Mouse (Mus musculus) gastrocnemius, adult 8-10 months (tissue): Measurements from ENCODE around the gene Psmb2. TPM values are rescaled to one million over a fixed set of nuclear protein-coding genes. Genes with fewer than 3 reads are reported as not detected.

Source experiments
- DNase-seq, 2 experiments: peaks; one replicate each; pipeline ENCODE4 v3.0.0; 2022; ENCODE audit warnings: low spot score in 2 of 2
- total RNA-seq, 4 experiments: library from RNA; stranded (reverse); gene quantifications; 2 replicates each; pipeline ENCODE4 v1.2.4; 2022

Gene Psmb2
- total RNA-seq, result 10 to 100 TPM; 71.8 to 91.6 (median 87.9) TPM

- DNase-seq, result peak; percentile 94
These were observed at the start of gene Psmb2 for GRCm38 (mm10) chr4:126677054-126678003. Gene Psmb2 (plus strand): TSS chr4:126677630.

GRCm38 (mm10) chr4:126631922-126632321 lies 45.5 kb upstream of the Psmb2 start:
- DNase-seq, result no peak

GRCm38 (mm10) chr4:126632668-126633067 lies 44.8 kb upstream of the Psmb2 start:
- no peak for DNase-seq

GRCm38 (mm10) chr4:126636330-126636729 lies 41.1 kb upstream of the Psmb2 start:
- no peak for DNase-seq

- DNase-seq, result no peak
These were observed 40.0 kb upstream of the Psmb2 start for GRCm38 (mm10) chr4:126637446-126637845.

- DNase-seq, result peak in 1 of 2 experiments; percentile 11
These were observed 38.1 kb upstream of the Psmb2 start for GRCm38 (mm10) chr4:126639339-126639738.

GRCm38 (mm10) chr4:126641901-126642300 lies 35.5 kb upstream of the Psmb2 start:
- no peak for DNase-seq

- no peak for DNase-seq
These were observed 33.6 kb upstream of the Psmb2 start for GRCm38 (mm10) chr4:126643815-126644214.

- no peak for DNase-seq
These were observed 33.0 kb upstream of the Psmb2 start for GRCm38 (mm10) chr4:126644333-126644963.

GRCm38 (mm10) chr4:126647996-126648910 lies 29.2 kb upstream of the Psmb2 start:
- DNase-seq, result no peak

GRCm38 (mm10) chr4:126653148-126653547 lies 24.3 kb upstream of the Psmb2 start:
- DNase-seq, result no peak

- DNase-seq, result no peak
These were observed 22.1 kb upstream of the Psmb2 start for GRCm38 (mm10) chr4:126655356-126655755.

GRCm38 (mm10) chr4:126661249-126661648 lies 16.2 kb upstream of the Psmb2 start:
- DNase-seq, result no peak

- DNase-seq, result no peak
These were observed 10.4 kb upstream of the Psmb2 start for GRCm38 (mm10) chr4:126667075-126667474.

- DNase-seq, result no peak
These were observed 4.9 kb downstream of the Psmb2 start for GRCm38 (mm10) chr4:126682298-126682697.

GRCm38 (mm10) chr4:126683084-126683483 lies 5.7 kb downstream of the Psmb2 start:
- no peak for DNase-seq

- DNase-seq, result no peak
These were observed 12.0 kb downstream of the Psmb2 start for GRCm38 (mm10) chr4:126689457-126689856.

GRCm38 (mm10) chr4:126693021-126693420 lies 15.6 kb downstream of the Psmb2 start:
- no peak for DNase-seq

- DNase-seq, result no peak
These were observed 19.5 kb downstream of the Psmb2 start for GRCm38 (mm10) chr4:126696908-126697307.

GRCm38 (mm10) chr4:126706630-126707438 lies 29.4 kb downstream of the Psmb2 start:
- DNase-seq, result no peak

- no peak for DNase-seq
These were observed 30.0 kb downstream of the Psmb2 start for GRCm38 (mm10) chr4:126707439-126707826.
